In the genomic region with DNA sequence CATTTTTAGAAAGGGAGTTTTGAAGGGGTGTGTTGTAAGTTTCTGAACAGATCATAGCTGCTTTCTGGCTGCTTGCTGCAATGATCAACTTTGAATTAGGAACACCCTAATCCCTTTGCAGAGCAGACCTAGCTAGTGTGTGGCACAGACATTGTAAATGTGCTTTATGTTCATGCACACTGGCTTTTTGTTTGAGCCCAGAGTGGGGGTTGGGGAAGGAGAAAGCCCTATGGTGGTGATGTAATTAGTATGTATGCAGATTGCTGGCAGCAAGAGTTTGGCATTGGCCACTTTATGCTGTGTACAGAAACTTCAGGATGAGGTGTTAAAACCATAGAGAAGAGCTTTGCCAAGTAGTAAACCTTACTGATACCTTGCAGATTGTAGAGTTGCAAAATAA, we compare ENCODE assay signal across 12 mouse cellular contexts. TPM values are rescaled to one million over a fixed set of nuclear protein-coding genes. Genes with fewer than 3 reads are reported as not detected.
DNase-seq lines count a peak whose midpoint lies in the region; ATAC-seq and TF ChIP-seq lines count a peak whose summit lies in the region.
"Had no signal": no experiment of that assay in that cellular context is flagged by ENCODE, and none has a peak within 500 bp of the region (broad histone marks: within the 10 kb centered on the region; RNA-seq: fewer than 3 reads in every experiment).

No protein-coding gene starts in this region.

- H3K27me3 ChIP-seq in forebrain, embryonic 10.5 days (ENCODE audit: poor library complexity, severe bottlenecking) = peaks cover 11% of the 10 kb centered on the region
- H3K27me3 ChIP-seq in hindbrain, embryonic 16.5 days (replicated peaks; ENCODE audit: control insufficient read depth, insufficient read depth, low read length) = no peaks in the 10 kb centered on the region
- no peaks in the 10 kb centered on the region for H3K27me3 ChIP-seq in midbrain, postnatal 0 days (ENCODE audit: insufficient read depth, low read length)
- H3K27me3 ChIP-seq: embryonic facial prominence, embryonic 13.5 days had no signal

- no peak overlapping the region for H3K9ac ChIP-seq in hindbrain, embryonic 16.5 days (ENCODE audit: low read depth, low read length)
- H3K9ac ChIP-seq in midbrain, postnatal 0 days (replicated peaks; ENCODE audit: low read length, poor library complexity, severe bottlenecking) = no peak overlapping the region
- H3K9ac ChIP-seq: embryonic facial prominence, embryonic 13.5 days had no signal

- no peaks in the 10 kb centered on the region for H3K9me3 ChIP-seq in forebrain, embryonic 10.5 days
- no peaks in the 10 kb centered on the region for H3K9me3 ChIP-seq in hindbrain, embryonic 16.5 days (ENCODE audit: control insufficient read depth, low read length)
- H3K9me3 ChIP-seq in midbrain, postnatal 0 days (ENCODE audit: low read length) = no peaks in the 10 kb centered on the region
- H3K9me3 ChIP-seq: embryonic facial prominence, embryonic 13.5 days had no signal

- H3K4me2 ChIP-seq in hindbrain, embryonic 16.5 days (ENCODE audit: low read length) = peak overlapping the region; percentile 40
- peak overlapping the region; percentile 38 for H3K4me2 ChIP-seq in midbrain, postnatal 0 days (ENCODE audit: low read depth, low read length, poor library complexity, severe bottlenecking)

- TF ChIP-seq CTCF in midbrain, postnatal 0 days (IDR thresholded peaks at IDR 0.05) = no peak

- peaks cover 42% of the 10 kb centered on the region for H3K4me1 ChIP-seq in forebrain, embryonic 10.5 days
- peaks cover 32% of the 10 kb centered on the region for H3K4me1 ChIP-seq in hindbrain, embryonic 16.5 days (ENCODE audit: control insufficient read depth, insufficient read depth, low read depth, low read length)
- peaks cover 26% of the 10 kb centered on the region for H3K4me1 ChIP-seq in midbrain, postnatal 0 days (ENCODE audit: insufficient read depth, low read length)

- H3K4me3 ChIP-seq in forebrain, embryonic 10.5 days = peak overlapping the region; percentile 97
- H3K4me3 ChIP-seq in hindbrain, embryonic 16.5 days (ENCODE audit: low read length) = no peak overlapping the region
- H3K4me3 ChIP-seq in midbrain, postnatal 0 days (ENCODE audit: low read depth, low read length) = no peak overlapping the region
- H3K4me3 ChIP-seq: embryonic facial prominence, embryonic 13.5 days had no signal

- peak overlapping the region; percentile 75 for H3K27ac ChIP-seq in forebrain, embryonic 10.5 days
- no peak overlapping the region for H3K27ac ChIP-seq in hindbrain, embryonic 16.5 days (ENCODE audit: low read depth, low read length)
- H3K27ac ChIP-seq in midbrain, postnatal 0 days (ENCODE audit: low read depth, low read length) = no peak overlapping the region
- H3K27ac ChIP-seq: embryonic facial prominence, embryonic 13.5 days had no signal

- DNase-seq in cerebellum, postnatal 25 days = peak; percentile 30 to 35
- DNase-seq in cerebellum, postnatal 4 days (ENCODE audit: low spot score in 2 of 2) = no peak
- DNase-seq in forebrain, embryonic 10.5 days (ENCODE audit: extremely low spot score, low spot score) = peak; percentile 58
- peak; percentile 18 for DNase-seq in midbrain, postnatal 0 days (ENCODE audit: low spot score)
- no peak for DNase-seq in right cerebral cortex, postnatal 10 days (ENCODE audit: low spot score in 2 of 2)
- DNase-seq in kidney, adult 9 months = no peak
- no peak for DNase-seq in kidney, postnatal 10 days
- DNase-seq: gastrocnemius, postnatal 14 days; heart, postnatal 10 days; kidney, postnatal 14 days had no signal

- 0 out of 2 replicates have a peak, but pooled peaks cover 3% of the 10 kb centered on the region for H3K36me3 ChIP-seq in forebrain, embryonic 10.5 days (replicated peaks)
- no peaks in the 10 kb centered on the region for H3K36me3 ChIP-seq in hindbrain, embryonic 16.5 days (ENCODE audit: control insufficient read depth, insufficient read depth, low read length)
- no peaks in the 10 kb centered on the region for H3K36me3 ChIP-seq in midbrain, postnatal 0 days (ENCODE audit: insufficient read depth, low read length)
- H3K36me3 ChIP-seq: embryonic facial prominence, embryonic 13.5 days had no signal

- no peak for ATAC-seq in hindbrain, embryonic 16.5 days
- ATAC-seq in midbrain, postnatal 0 days (ENCODE audit: low FRiP score) = no peak

RNA-seq across cellular contexts. Expression of a gene that starts 3.3 kb away (rescaled TPM):
- 55.9 and 59.8 TPM in 2 replicates for polyA plus RNA-seq in forebrain, embryonic 10.5 days (2016; fragmentation: Nextera tagmentation; extraction: Ambion mirVana)
- polyA plus RNA-seq in hindbrain, embryonic 16.5 days (2015; fragmentation: Nextera tagmentation; extraction: Ambion mirVana) = 32.6 and 46.6 TPM in 2 replicates
- 90.4 and 127 TPM in 2 replicates for total RNA-seq in midbrain, postnatal 0 days (2014; rRNA removed)
- 54.3 and 59.4 TPM in 2 replicates for polyA plus RNA-seq in midbrain, postnatal 0 days (2015; fragmentation: Nextera tagmentation; extraction: Ambion mirVana)

Comparison
In these comparisons a context has a peak if more than half of its experiments do, and no peak if none do; other contexts are left out.
1. DNase-seq: peak in cerebellum, postnatal 25 days (2 of 2), forebrain, embryonic 10.5 days (single experiment) and midbrain, postnatal 0 days (single experiment); none in cerebellum, postnatal 4 days (0 of 2), right cerebral cortex, postnatal 10 days (0 of 2), kidney, adult 9 months (single experiment) and kidney, postnatal 10 days (single experiment).